Mouse (Mus musculus) CH12.LX (cell line): ENCODE results near the gene Chd2. TPM values are rescaled to one million over a fixed set of nuclear protein-coding genes. Genes with fewer than 3 reads are reported as not detected.

Source experiments
- DNase-seq: peaks from one replicate; pipeline ENCODE4 v3.0.0-alpha.2; 2013; ENCODE audit errors: extremely low read depth
- H3K27ac ChIP-seq: 2 replicates; pipeline ENCODE4 v1.5.1; 2012; ENCODE audit warnings: low read depth, mild to moderate bottlenecking, control low read depth, moderate library complexity; ENCODE audit not compliant: insufficient read depth
- H3K27me3 ChIP-seq: replicated peaks from 2 replicates; pipeline ENCODE3; 2012; ENCODE audit warnings: inconsistent platforms
- H3K36me3 ChIP-seq, 2 experiments: replicated peaks in 1 of 2; 2 replicates each; pipeline versions ENCODE3 to v1.6.1; 2012; ENCODE audit warnings: inconsistent platforms in 1 of 2, low read length in 1 of 2, mild to moderate bottlenecking in 1 of 2, mixed read lengths in 1 of 2, moderate library complexity in 1 of 2; ENCODE audit not compliant: control insufficient read depth in 1 of 2, insufficient read depth in 1 of 2
- H3K4me1 ChIP-seq, 2 experiments: 2 replicates each; pipeline ENCODE4 v1.6.1; 2012; ENCODE audit warnings: inconsistent platforms in 1 of 2, moderate library complexity in 1 of 2; ENCODE audit not compliant: insufficient read depth in 2 of 2, control insufficient read depth in 1 of 2
- H3K4me2 ChIP-seq: 2 replicates; pipeline ENCODE4 v1.6.1; 2012; ENCODE audit warnings: low read depth, mild to moderate bottlenecking, control low read depth; ENCODE audit not compliant: poor library complexity, insufficient read depth, severe bottlenecking
- H3K4me3 ChIP-seq, 3 experiments: fragments of 150-350 bp in 1 of 3; sonication (generic) in 1 of 3; replicated peaks in 1 of 3; 2 replicates each; pipeline versions ENCODE3 to v1.5.1; 2011 to 2012; ENCODE audit warnings: low read depth in 2 of 3, low read length in 2 of 3, mild to moderate bottlenecking in 2 of 3, moderate library complexity in 2 of 3, control low read depth in 1 of 3, improper control_type of control experiment in 1 of 3, inconsistent platforms in 1 of 3, mixed read lengths in 1 of 3; ENCODE audit not compliant: poor library complexity in 1 of 3
- H3K79me2 ChIP-seq: replicated peaks from 2 replicates; pipeline ENCODE4 v1.6.1; 2012; ENCODE audit warnings: mild to moderate bottlenecking, moderate library complexity; ENCODE audit not compliant: control insufficient read depth, poor library complexity, insufficient read depth, severe bottlenecking; ENCODE audit errors: extremely low read depth
- H3K9ac ChIP-seq: 2 replicates; pipeline ENCODE4 v1.6.1; 2012; ENCODE audit warnings: low read depth, mild to moderate bottlenecking, control low read depth, moderate library complexity; ENCODE audit not compliant: insufficient read depth
- H3K9me3 ChIP-seq: replicated peaks from 2 replicates; pipeline ENCODE3; 2012; ENCODE audit warnings: low read length, inconsistent platforms, mixed read lengths
- BHLHE40 ChIP-seq: IDR thresholded peaks from 2 replicates; pipeline ENCODE4 v1.6.1; 2011; ENCODE audit warnings: mild to moderate bottlenecking, low read depth, low read length, improper control_type of control experiment
- CHD2 ChIP-seq: IDR thresholded peaks from 2 replicates; pipeline ENCODE4 v1.6.1; 2011; ENCODE audit warnings: low read length, improper control_type of control experiment
- CTCF ChIP-seq, 2 experiments: IDR thresholded peaks in 1 of 2; conservative IDR thresholded peaks in 1 of 2; 2 replicates each; pipeline ENCODE4 v1.5.1; 2011 to 2012; ENCODE audit warnings: low read depth in 2 of 2, low read length in 2 of 2, improper control_type of control experiment in 1 of 2, inconsistent platforms in 1 of 2, mild to moderate bottlenecking in 1 of 2, moderate library complexity in 1 of 2
- E2F4 ChIP-seq: IDR thresholded peaks from 2 replicates; pipeline ENCODE4 v1.6.1; 2011; ENCODE audit warnings: low read depth, low read length, improper control_type of control experiment; ENCODE audit not compliant: insufficient replicate concordance
- ELF1 ChIP-seq: IDR thresholded peaks from 2 replicates; pipeline ENCODE4 v1.6.1; 2014; ENCODE audit warnings: low read depth, mild to moderate bottlenecking, inconsistent platforms, low read length, improper control_type of control experiment
- EP300 ChIP-seq: IDR thresholded peaks from 2 replicates; pipeline ENCODE4 v1.6.1; 2011; ENCODE audit warnings: low read length, improper control_type of control experiment
- GABPA ChIP-seq: IDR thresholded peaks from 2 replicates; pipeline ENCODE4 v1.6.1; 2012; ENCODE audit warnings: low read depth, low read length, improper control_type of control experiment, inconsistent platforms; ENCODE audit not compliant: insufficient replicate concordance
- HCFC1 ChIP-seq: IDR thresholded peaks from 2 replicates; pipeline ENCODE4 v1.6.1; 2012; ENCODE audit warnings: low read depth, mild to moderate bottlenecking, inconsistent platforms, low read length, improper control_type of control experiment
- IRF4 ChIP-seq: IDR thresholded peaks from 2 replicates; pipeline ENCODE4 v1.6.1; 2014; ENCODE audit warnings: low read depth, mild to moderate bottlenecking, inconsistent platforms, low read length, improper control_type of control experiment
- JUN ChIP-seq: IDR thresholded peaks from 2 replicates; pipeline ENCODE4 v1.6.1; 2011; ENCODE audit warnings: low read depth, mild to moderate bottlenecking, low read length, improper control_type of control experiment, moderate library complexity; ENCODE audit not compliant: insufficient read depth
- JUND ChIP-seq: conservative IDR thresholded peaks from 2 replicates; pipeline ENCODE4 v1.6.1; 2011; ENCODE audit warnings: low read depth, low read length, improper control_type of control experiment
- KAT2A ChIP-seq: IDR thresholded peaks from 2 replicates; pipeline ENCODE4 v1.6.1; 2012; ENCODE audit warnings: low read length, improper control_type of control experiment, inconsistent platforms; ENCODE audit not compliant: insufficient replicate concordance
- NRF1 ChIP-seq: IDR thresholded peaks from 2 replicates; pipeline ENCODE4 v1.6.1; 2014; ENCODE audit warnings: low read depth, mild to moderate bottlenecking, inconsistent platforms, low read length, improper control_type of control experiment, moderate library complexity
- RCOR1 ChIP-seq: conservative IDR thresholded peaks from 2 replicates; pipeline ENCODE4 v1.6.1; 2012; ENCODE audit warnings: low read depth, mild to moderate bottlenecking, inconsistent platforms, low read length, improper control_type of control experiment
- SMC3 ChIP-seq: IDR thresholded peaks from 2 replicates; pipeline ENCODE4 v1.6.1; 2011; ENCODE audit warnings: low read depth, low read length, improper control_type of control experiment
- TBP ChIP-seq: conservative IDR thresholded peaks from 2 replicates; pipeline ENCODE4 v1.6.1; 2011; ENCODE audit warnings: low read depth, low read length, improper control_type of control experiment
- TCF12 ChIP-seq: IDR thresholded peaks from 2 replicates; pipeline ENCODE4 v1.6.1; 2014; ENCODE audit warnings: low read depth, mild to moderate bottlenecking, inconsistent platforms, low read length, improper control_type of control experiment
- USF2 ChIP-seq: conservative IDR thresholded peaks from 2 replicates; pipeline ENCODE4 v1.6.1; 2011; ENCODE audit warnings: low read depth, low read length, improper control_type of control experiment
- ZC3H11A ChIP-seq: IDR thresholded peaks from 2 replicates; pipeline ENCODE4 v1.6.1; 2012; ENCODE audit warnings: low read depth, mild to moderate bottlenecking, inconsistent platforms, low read length, improper control_type of control experiment
- ZKSCAN1 ChIP-seq: IDR thresholded peaks from 2 replicates; pipeline ENCODE4 v1.6.1; 2012; ENCODE audit warnings: low read depth, inconsistent platforms, low read length, improper control_type of control experiment, borderline replicate concordance
- ZMIZ1 ChIP-seq: IDR thresholded peaks from 2 replicates; pipeline ENCODE4 v1.6.1; 2012; ENCODE audit warnings: low read depth, mild to moderate bottlenecking, inconsistent platforms, low read length, improper control_type of control experiment
- ZNF384 ChIP-seq: IDR thresholded peaks from 2 replicates; pipeline ENCODE4 v1.6.1; 2012; ENCODE audit warnings: low read depth, low read length, improper control_type of control experiment, inconsistent platforms
- dilution Hi-C: fragments of 300-500 bp; cut with MboI; formaldehyde crosslinking; loops from 2 replicates; pipeline ENCODE4 v1.14.3; 2020; ENCODE audit warnings: low sequenced_read_pairs; ENCODE audit not compliant: extremely low pct_unique_long_range_greater_than_20kb, extremely low pct_ligation_motif_present
- in situ Hi-C: fragments of 300-500 bp; cut with MboI; formaldehyde crosslinking; loops from 3 replicates; pipeline ENCODE4 v1.14.3; 2019; ENCODE audit warnings: low sequenced_read_pairs, low pct_ligation_motif_present, low pct_unique_long_range_greater_than_20kb, mixed read lengths
- polyA plus RNA-seq: library from polyadenylated mRNA; unstranded; fragments of >175 nt; gene quantifications from 2 replicates; pipeline ENCODE4 v1.2.1, GENCODE M21; 2012; ENCODE audit warnings: low read depth; ENCODE audit not compliant: insufficient read length
- total RNA-seq, 2 experiments: library from RNA; depleted of rRNA; stranded (reverse); fragments of 300-350 nt in 1 of 2; fragments of >200 nt in 1 of 2; gene quantifications; 2 replicates each; pipeline ENCODE4 v1.2.3; 2012 to 2014

Chd2 gene
- total and polyA plus RNA-seq, 3 experiments, result 23.2 to 39.3 (median 30.9) TPM

DNA sequence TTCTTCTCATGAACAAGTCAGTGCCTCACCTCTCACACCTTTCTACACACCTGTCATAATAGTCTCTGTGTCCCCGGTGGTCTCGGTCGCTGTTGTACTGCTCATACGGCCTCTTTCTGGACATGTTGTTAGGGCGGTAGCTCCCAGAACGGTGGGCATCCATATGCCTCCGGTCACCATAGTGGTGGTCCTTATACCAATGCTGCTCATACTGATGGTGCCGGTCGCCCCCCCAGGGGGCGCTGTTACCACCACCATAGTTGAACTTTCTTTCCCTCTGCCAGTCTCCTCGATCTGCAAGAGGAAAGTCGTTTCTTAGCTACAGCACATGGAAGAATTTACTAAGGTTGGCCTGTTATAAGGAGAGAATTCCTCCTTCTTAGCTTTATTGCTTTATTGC, 105.9 kb downstream of the Chd2 start:
- in situ Hi-C loops (no loop called here), dilution Hi-C loops (no loop called here)
- no peak overlapping the region for H3K4me3 ChIP-seq
- H3K27ac ChIP-seq, result no peak overlapping the region
- no peaks in the 10 kb centered on the region for H3K9me3 ChIP-seq
- DNase-seq, result peak; percentile 14
- no peaks in the 10 kb centered on the region for H3K4me1 ChIP-seq
- H3K9ac ChIP-seq, result no peak overlapping the region
- H3K27me3 ChIP-seq, result no peaks in the 10 kb centered on the region
- peaks cover 70 to 87% of the 10 kb centered on the region in 2 experiments for H3K36me3 ChIP-seq
- TF ChIP-seq KAT2A (no peak), CTCF (conservative IDR thresholded peaks at IDR 0.05 in 1 of 2, IDR thresholded peaks at IDR 0.05 in 1 of 2; ENCODE audit: low read depth in 2 of 2, low read length in 2 of 2) (peak; percentile 21 to 59; a peak in 3 of 4 replicates)
- TF ChIP-seq, all 38 proteins: peak for 1
- Histone ChIP-seq H3K79me2 (no peaks in the 10 kb centered on the region; the same call in 1 of the 2 replicates), H3K4me2 (no peak overlapping the region)

DNA sequence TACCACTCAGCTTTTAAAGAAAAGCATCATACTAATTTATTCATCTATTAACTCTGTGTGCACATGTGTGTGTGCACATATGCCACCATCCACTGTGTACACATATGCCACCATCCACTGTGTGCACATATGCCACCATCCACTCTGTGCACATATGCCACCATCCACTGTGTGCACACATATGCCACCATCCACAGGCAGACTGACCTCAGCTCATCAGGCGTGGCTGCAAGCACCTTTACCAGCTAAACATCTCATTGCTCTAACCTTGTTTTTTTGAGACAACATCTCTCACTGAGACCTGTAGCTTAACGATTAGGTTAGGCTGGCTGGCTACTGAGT, 107.3 kb downstream of the Chd2 start:
- no peaks in the 10 kb centered on the region for H3K4me1 ChIP-seq
- no peak for DNase-seq
- H3K9me3 ChIP-seq, result no peaks in the 10 kb centered on the region
- no peak overlapping the region for H3K4me3 ChIP-seq
- peaks cover 68 to 87% of the 10 kb centered on the region in 2 experiments for H3K36me3 ChIP-seq
- no peak overlapping the region for H3K9ac ChIP-seq
- dilution Hi-C loops (no loop called here), in situ Hi-C loops (no loop called here)
- no peak overlapping the region for H3K4me2 ChIP-seq
- H3K27me3 ChIP-seq, result no peaks in the 10 kb centered on the region
- no peak for TF ChIP-seq USF2
- TF ChIP-seq TCF12, result no peak
- no peak for TF ChIP-seq ZMIZ1
- TF ChIP-seq SMC3, result no peak
- no peak for TF ChIP-seq BHLHE40
- H3K27ac ChIP-seq, result no peak overlapping the region
- no peaks in the 10 kb centered on the region; the same call in 1 of the 2 replicates for H3K79me2 ChIP-seq

DNA sequence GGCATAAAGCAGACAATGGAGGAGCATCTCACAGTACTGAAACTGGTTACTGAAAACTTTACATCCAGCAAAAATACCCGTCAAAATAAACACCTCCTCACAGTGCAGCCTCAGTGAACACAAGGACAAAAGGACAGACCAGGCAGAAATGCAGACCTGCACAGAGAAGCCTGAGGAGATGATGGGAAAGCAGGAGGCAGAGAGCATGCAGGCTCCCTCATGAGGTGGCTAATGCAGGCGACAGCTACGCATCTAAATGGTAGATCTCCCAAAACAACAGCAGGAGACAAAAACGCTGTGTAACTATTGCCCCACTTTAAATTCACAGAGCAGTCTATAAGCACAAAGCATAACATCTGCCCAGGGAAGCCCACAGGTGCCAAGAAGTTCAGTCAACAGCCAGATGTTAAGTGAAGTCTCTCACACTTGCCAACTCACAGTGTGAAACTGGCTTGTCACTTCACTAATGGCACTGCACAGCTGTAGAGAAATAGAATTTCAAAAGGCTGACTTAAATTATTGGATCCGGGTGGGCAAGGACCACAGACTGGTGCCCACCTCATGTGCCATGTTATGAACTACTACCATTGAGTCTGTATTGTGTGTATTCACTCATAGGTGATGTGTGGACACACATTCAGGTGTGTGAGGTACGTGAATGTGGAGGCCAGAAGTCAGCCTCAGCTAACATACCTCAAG, 107.8 kb downstream of the Chd2 start:
- dilution Hi-C loops (no loop called here), in situ Hi-C loops (no loop called here)
- H3K36me3 ChIP-seq, result peaks cover 69 to 87% of the 10 kb centered on the region in 2 experiments
- H3K9ac ChIP-seq, result no peak overlapping the region
- H3K4me2 ChIP-seq, result no peak overlapping the region
- no peaks in the 10 kb centered on the region for H3K27me3 ChIP-seq
- TF ChIP-seq NRF1 (no peak), BHLHE40 (no peak), SMC3 (no peak), TBP (no peak), JUN (no peak), CHD2 (no peak), E2F4 (no peak), ELF1 (no peak), TCF12 (no peak), GABPA (no peak), ZMIZ1 (no peak), ZNF384 (no peak), IRF4 (no peak), EP300 (no peak), HCFC1 (no peak), ZC3H11A (no peak), CTCF (conservative IDR thresholded peaks at IDR 0.05 in 1 of 2, IDR thresholded peaks at IDR 0.05 in 1 of 2; ENCODE audit: low read depth in 2 of 2, low read length in 2 of 2) (no peak), JUND (no peak), ZKSCAN1 (no peak), RCOR1 (no peak)
- H3K4me1 ChIP-seq, result no peaks in the 10 kb centered on the region
- no peaks in the 10 kb centered on the region for H3K9me3 ChIP-seq
- no peak overlapping the region for H3K27ac ChIP-seq
- H3K4me3 ChIP-seq, result no peak overlapping the region
- no peaks in the 10 kb centered on the region; the same call in none of the 2 replicates for H3K79me2 ChIP-seq
- DNase-seq, result no peak
